Mouse (Mus musculus) lung, postnatal 10 days (tissue): ENCODE results near the gene Ccdc71.

ENCODE experiments used
- DNase-seq: peaks from one replicate; pipeline ENCODE4 v3.0.0; 2021

Ccdc71 gene

GRCm38 (mm10) chr9:108459939-108460318 lies 398 bp upstream of the Ccdc71 start:
- DNase-seq, result no peak

GRCm38 (mm10) chr9:108461181-108461631 lies 879 bp downstream of the Ccdc71 start, which contains the start of gene Klhdc8b:
Gene Klhdc8b, minus strand, starts transcription at chr9:108461581.
- DNase-seq, result no peak

GRCm38 (mm10) chr9:108461675-108462074 lies 1.3 kb downstream of the Ccdc71 start:
- DNase-seq, result no peak

GRCm38 (mm10) chr9:108462192-108462591 lies 1.9 kb downstream of the Ccdc71 start:
- DNase-seq, result peak; percentile 71

- no peak for DNase-seq
These were observed 3.4 kb downstream of the Ccdc71 start for GRCm38 (mm10) chr9:108463713-108464112.

GRCm38 (mm10) chr9:108466219-108466618 lies 5.9 kb downstream of the Ccdc71 start:
- no peak for DNase-seq

- no peak for DNase-seq
These were observed 9.1 kb downstream of the Ccdc71 start for GRCm38 (mm10) chr9:108469430-108469829.

GRCm38 (mm10) chr9:108469845-108470244 lies 9.5 kb downstream of the Ccdc71 start:
- no peak for DNase-seq

GRCm38 (mm10) chr9:108474528-108474927 lies 14.2 kb downstream of the Ccdc71 start:
- DNase-seq, result no peak

GRCm38 (mm10) chr9:108478638-108479156 lies 18.4 kb downstream of the Ccdc71 start:
- DNase-seq, result peak; percentile 92

- no peak for DNase-seq
These were observed 18.9 kb downstream of the Ccdc71 start for GRCm38 (mm10) chr9:108479241-108479640.

GRCm38 (mm10) chr9:108479721-108480351 lies 19.5 kb downstream of the Ccdc71 start, which contains the start of gene Lamb2:
Gene Lamb2, plus strand, starts transcription at chr9:108479736.
- DNase-seq, result peak; percentile 74

- DNase-seq, result no peak
These were observed 20.6 kb downstream of the Ccdc71 start for GRCm38 (mm10) chr9:108480813-108481519.

GRCm38 (mm10) chr9:108481520-108482210 lies 21.3 kb downstream of the Ccdc71 start:
- no peak for DNase-seq

- DNase-seq, result no peak
These were observed 22.9 kb downstream of the Ccdc71 start for GRCm38 (mm10) chr9:108483051-108483790.

- DNase-seq, result no peak
These were observed 23.7 kb downstream of the Ccdc71 start for GRCm38 (mm10) chr9:108484021-108484420.

GRCm38 (mm10) chr9:108485301-108485875 lies 25.1 kb downstream of the Ccdc71 start:
- DNase-seq, result no peak

GRCm38 (mm10) chr9:108486973-108487530 lies 26.7 kb downstream of the Ccdc71 start:
- no peak for DNase-seq

GRCm38 (mm10) chr9:108488403-108488802 lies 28.1 kb downstream of the Ccdc71 start:
- no peak for DNase-seq

- DNase-seq, result no peak
These were observed 28.9 kb downstream of the Ccdc71 start for GRCm38 (mm10) chr9:108489215-108489614.

GRCm38 (mm10) chr9:108489702-108490558 lies 29.6 kb downstream of the Ccdc71 start:
- DNase-seq, result no peak
